Mouse (Mus musculus) heart, embryonic 15.5 days (tissue): Measurements from ENCODE around the gene Atp5d. TPM values are rescaled to one million over a fixed set of nuclear protein-coding genes. Genes with fewer than 3 reads are reported as not detected.
A peak's percentile ranks its signal among the peaks of the same experiment; 100 is the strongest.

Experiments
- ATAC-seq: fragments of 200-750 bp; cut with Nextera tagmentation; replicated peaks from 2 replicates; pipeline ENCODE4 v1.8.0; 2017; ENCODE audit warnings: low read depth, moderate TSS enrichment; ENCODE audit not compliant: insufficient number of reproducible peaks, insufficient read depth, low FRiP score
- H3K27ac ChIP-seq: fragments of 300-500 bp; sonication (generic); 2 replicates; pipeline ENCODE4 v1.5.1; 2015; ENCODE audit warnings: mild to moderate bottlenecking, inconsistent platforms
- H3K27me3 ChIP-seq: fragments of 300-500 bp; sonication (generic); 2 replicates; pipeline ENCODE4 v1.6.1; 2015; ENCODE audit warnings: inconsistent platforms
- H3K36me3 ChIP-seq: fragments of 300-500 bp; sonication (generic); 2 replicates; pipeline ENCODE4 v1.6.1; 2015; ENCODE audit warnings: mild to moderate bottlenecking, inconsistent platforms
- H3K4me1 ChIP-seq: fragments of 300-500 bp; sonication (generic); replicated peaks from 2 replicates; pipeline ENCODE4 v1.6.1; 2015; ENCODE audit warnings: inconsistent platforms
- H3K4me2 ChIP-seq: fragments of 300-500 bp; sonication (generic); 2 replicates; pipeline ENCODE4 v1.6.1; 2015; ENCODE audit warnings: inconsistent platforms, mild to moderate bottlenecking, moderate library complexity
- H3K4me3 ChIP-seq: fragments of 300-500 bp; sonication (generic); 2 replicates; pipeline ENCODE4 v1.5.1; 2015; ENCODE audit warnings: mild to moderate bottlenecking, inconsistent platforms
- H3K9ac ChIP-seq: fragments of 300-500 bp; sonication (generic); 2 replicates; pipeline ENCODE4 v1.6.1; 2015; ENCODE audit warnings: mild to moderate bottlenecking, inconsistent platforms
- H3K9me3 ChIP-seq: fragments of 300-500 bp; sonication (generic); replicated peaks from 2 replicates; pipeline ENCODE4 v1.6.1; 2016; ENCODE audit warnings: inconsistent platforms
- WGBS: fragments of 180-500 bp; shearing (Covaris S2); methylation state at CpG from one replicate; pipeline ENCODE4 v1.1.7; 2015; ENCODE audit warnings: mixed read lengths; 5-methylcytosine and 5-hydroxymethylcytosine counted together
- polyA plus RNA-seq: library from polyadenylated mRNA; unstranded; fragments of >200 nt; fragmentation: Nextera tagmentation; extraction: Ambion mirVana; gene quantifications from 2 replicates; pipeline ENCODE4 v1.2.1, GENCODE M21; 2015

Atp5d gene
- polyA plus RNA-seq, 1 experiment from 2014 or later: 962 TPM

- peaks cover 23% of the 10 kb centered on the region for H3K36me3 ChIP-seq
- no peak overlapping the region for H3K27ac ChIP-seq
- no peak overlapping the region for H3K9ac ChIP-seq
- H3K4me1 ChIP-seq: peaks cover 65% of the 10 kb centered on the region
- peaks cover 22% of the 10 kb centered on the region for H3K27me3 ChIP-seq
- no peaks in the 10 kb centered on the region for H3K9me3 ChIP-seq
- H3K4me3 ChIP-seq: no peak overlapping the region
- 77% methylated on average over 9 of the region's 9 CpGs for WGBS
- ATAC-seq: no peak
- H3K4me2 ChIP-seq: no peak overlapping the region
Measured at GRCm38 (mm10) chr10:80134421-80134820, 4.0 kb upstream of the Atp5d start.

GRCm38 (mm10) chr10:80135161-80135560 lies 3.3 kb upstream of the Atp5d start:
- peaks cover 22% of the 10 kb centered on the region for H3K27me3 ChIP-seq
- H3K27ac ChIP-seq: no peak overlapping the region
- ATAC-seq: no peak
- H3K9me3 ChIP-seq: no peaks in the 10 kb centered on the region
- 85% methylated on average over 10 of the region's 10 CpGs for WGBS
- no peak overlapping the region for H3K9ac ChIP-seq
- peaks cover 69% of the 10 kb centered on the region for H3K4me1 ChIP-seq
- peaks cover 15% of the 10 kb centered on the region for H3K36me3 ChIP-seq
- H3K4me2 ChIP-seq: no peak overlapping the region
- H3K4me3 ChIP-seq: no peak overlapping the region

GRCm38 (mm10) chr10:80135641-80136040 lies 2.8 kb upstream of the Atp5d start:
- Histone ChIP-seq H3K9ac (no peak overlapping the region), H3K36me3 (peaks cover 10% of the 10 kb centered on the region), H3K27ac (no peak overlapping the region), H3K4me1 (peaks cover 69% of the 10 kb centered on the region), H3K4me2 (no peak overlapping the region), H3K4me3 (no peak overlapping the region), H3K9me3 (no peaks in the 10 kb centered on the region), H3K27me3 (peaks cover 22% of the 10 kb centered on the region)
- ATAC-seq: no peak
- WGBS: 100% methylated on average over 1 of the region's 1 CpGs

- Histone ChIP-seq H3K36me3 (peaks cover 3% of the 10 kb centered on the region; the same call in 1 of the 2 replicates), H3K27me3 (peaks cover 22% of the 10 kb centered on the region), H3K27ac (no peak overlapping the region), H3K4me2 (peak overlapping the region; percentile 99), H3K4me1 (peaks cover 68% of the 10 kb centered on the region), H3K9ac (0 out of 2 replicates have a peak overlapping the region, but pooled peaks have one; percentile 15), H3K9me3 (no peaks in the 10 kb centered on the region), H3K4me3 (peak overlapping the region; percentile 66)
- no peak for ATAC-seq
- WGBS: 15% methylated on average over 46 of the region's 49 CpGs
Measured at GRCm38 (mm10) chr10:80136179-80136951, 2.1 kb upstream of the Atp5d start.

- WGBS: 7% methylated on average over 29 of the region's 29 CpGs
- H3K9ac ChIP-seq: peak overlapping the region; percentile 43
- H3K27me3 ChIP-seq: peaks cover 22% of the 10 kb centered on the region
- peak overlapping the region; percentile 99 for H3K4me2 ChIP-seq
- H3K4me1 ChIP-seq: peaks cover 69% of the 10 kb centered on the region
- H3K9me3 ChIP-seq: no peaks in the 10 kb centered on the region
- no peak overlapping the region for H3K27ac ChIP-seq
- no peaks in the 10 kb centered on the region for H3K36me3 ChIP-seq
- H3K4me3 ChIP-seq: peak overlapping the region; percentile 66
- no peak for ATAC-seq
Measured at GRCm38 (mm10) chr10:80136952-80137625, 1.3 kb upstream of the Atp5d start.

- Histone ChIP-seq H3K36me3 (no peaks in the 10 kb centered on the region), H3K4me3 (peak overlapping the region; percentile 66), H3K27me3 (peaks cover 22% of the 10 kb centered on the region), H3K9ac (peak overlapping the region; percentile 67), H3K9me3 (no peaks in the 10 kb centered on the region), H3K4me2 (peak overlapping the region; percentile 99), H3K27ac (no peak overlapping the region), H3K4me1 (peaks cover 68% of the 10 kb centered on the region)
- no peak for ATAC-seq
- WGBS: 8% methylated on average over 33 of the region's 33 CpGs
Measured at GRCm38 (mm10) chr10:80137626-80138552, 543 bp upstream of the Atp5d start.

GRCm38 (mm10) chr10:80139439-80139775 lies 975 bp downstream of the Atp5d start:
- peaks cover 22% of the 10 kb centered on the region for H3K27me3 ChIP-seq
- H3K4me3 ChIP-seq: peak overlapping the region; percentile 66
- WGBS: 0% methylated on average over 9 of the region's 10 CpGs
- peak overlapping the region; percentile 67 for H3K9ac ChIP-seq
- no peaks in the 10 kb centered on the region for H3K9me3 ChIP-seq
- H3K27ac ChIP-seq: no peak overlapping the region
- no peak for ATAC-seq
- peaks cover 12% of the 10 kb centered on the region for H3K36me3 ChIP-seq
- peaks cover 68% of the 10 kb centered on the region for H3K4me1 ChIP-seq
- H3K4me2 ChIP-seq: peak overlapping the region; percentile 99

GRCm38 (mm10) chr10:80139975-80140665 lies 1.7 kb downstream of the Atp5d start:
- H3K9me3 ChIP-seq: no peaks in the 10 kb centered on the region
- H3K4me1 ChIP-seq: peaks cover 75% of the 10 kb centered on the region
- peaks cover 22% of the 10 kb centered on the region for H3K27me3 ChIP-seq
- peak overlapping the region; percentile 66; the same call in 1 of the 2 replicates for H3K4me3 ChIP-seq
- H3K9ac ChIP-seq: no peak overlapping the region
- no peak for ATAC-seq
- peak overlapping the region; percentile 87; the same call in 1 of the 2 replicates for H3K27ac ChIP-seq
- H3K4me2 ChIP-seq: peak overlapping the region; percentile 99; the same call in 1 of the 2 replicates
- peaks cover 19% of the 10 kb centered on the region for H3K36me3 ChIP-seq
- WGBS: 75% methylated on average over 11 of the region's 11 CpGs

- 72% methylated on average over 10 of the region's 10 CpGs for WGBS
- Histone ChIP-seq H3K36me3 (peaks cover 24% of the 10 kb centered on the region), H3K27ac (peak within 1 kb of the TSS; percentile 87), H3K4me1 (peaks cover 80% of the 10 kb centered on the region), H3K9ac (peak within 1 kb of the TSS; percentile 54), H3K4me3 (peak within 1 kb of the TSS; percentile 78), H3K4me2 (peak within 1 kb of the TSS; percentile 99), H3K27me3 (peaks cover 22% of the 10 kb centered on the region), H3K9me3 (no peaks in the 10 kb centered on the region)
- ATAC-seq: no peak
Measured at GRCm38 (mm10) chr10:80140666-80141035, 2.2 kb downstream of the Atp5d start, which contains the start of gene Cbarp. Gene Cbarp (minus strand): TSS chr10:80140835.

GRCm38 (mm10) chr10:80141243-80141642 lies 2.8 kb downstream of the Atp5d start:
- 1% methylated on average over 29 of the region's 29 CpGs for WGBS
- peak overlapping the region; percentile 82 for H3K4me2 ChIP-seq
- H3K4me3 ChIP-seq: peak overlapping the region; percentile 78
- H3K27me3 ChIP-seq: peaks cover 20% of the 10 kb centered on the region
- H3K9me3 ChIP-seq: no peaks in the 10 kb centered on the region
- H3K9ac ChIP-seq: peak overlapping the region; percentile 54
- peaks cover 85% of the 10 kb centered on the region for H3K4me1 ChIP-seq
- peaks cover 30% of the 10 kb centered on the region for H3K36me3 ChIP-seq
- H3K27ac ChIP-seq: peak overlapping the region; percentile 87
- peak; percentile 69 for ATAC-seq
